Mouse (Mus musculus) B cell, adult 2 months (primary cell): ENCODE results near the gene Vmn1r56.
"Not testable (repeated sequence)": the region's sequence is repeated elsewhere in the genome, so short reads cannot be mapped to it uniquely, and the experiment has no call there.

ENCODE experiments used
- DNase-seq, 2 experiments: peaks; one replicate each; pipeline ENCODE4 v3.0.0; 2022

The Vmn1r56 gene

GRCm38 (mm10) chr7:5196647-5197046 is at the start of gene Vmn1r56:
Gene Vmn1r56 (minus strand): TSS chr7:5196747.
- not testable (repeated sequence) for DNase-seq

DNA sequence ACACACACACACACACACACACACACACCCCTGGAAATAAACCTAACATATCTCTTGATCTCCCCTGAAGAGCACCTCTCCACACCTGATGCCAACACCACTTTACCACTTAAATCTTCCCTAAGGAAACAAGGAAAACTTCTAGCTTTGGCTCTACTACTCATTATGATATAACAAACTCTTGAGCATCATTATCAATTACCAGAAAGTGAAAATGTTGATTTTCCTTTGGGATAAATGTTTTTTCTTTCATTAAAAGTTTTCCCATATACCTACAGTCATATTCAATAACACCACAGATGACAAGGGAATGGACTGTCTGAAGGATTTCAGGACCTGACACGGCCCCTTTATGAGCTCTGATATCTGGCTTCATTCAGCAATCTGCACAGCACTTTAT is 21.6 kb upstream of the Vmn1r56 start, which contains the start of gene Vmn1r57:
Gene Vmn1r57, plus strand, starts transcription at position 301 of the 400 bp plus-strand sequence.
- not testable (repeated sequence) for DNase-seq

DNA sequence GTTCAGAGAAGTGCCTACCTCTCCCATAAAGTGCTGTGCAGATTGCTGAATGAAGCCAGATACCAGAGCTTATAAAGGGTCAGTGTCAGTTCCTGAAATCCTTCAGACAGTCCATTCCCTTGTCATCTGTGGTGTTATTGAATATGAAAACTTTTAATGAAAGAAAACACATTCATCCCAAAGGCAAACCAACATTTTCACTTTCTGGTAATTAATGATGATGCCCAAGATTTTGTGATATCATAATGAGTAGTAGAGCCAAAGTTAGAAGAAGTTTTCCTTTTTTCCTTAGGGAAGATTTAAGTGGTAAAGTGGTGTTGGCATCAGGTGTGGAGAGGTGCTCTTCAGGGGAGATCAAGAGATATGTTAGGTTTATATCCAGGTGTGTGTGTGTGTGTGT is 47.0 kb downstream of the Vmn1r56 start, which contains the start of gene Vmn1r55:
Gene Vmn1r55, minus strand, starts transcription at position 101 of the 400 bp plus-strand sequence.
- not testable (repeated sequence) for DNase-seq
